Mouse (Mus musculus) thymus, postnatal 10 days (tissue): ENCODE data around the gene Tlk2.
A peak's percentile ranks its signal among the peaks of the same experiment; 100 is the strongest.

Experiments
- DNase-seq, 2 experiments: peaks; one replicate each; pipeline ENCODE4 v3.0.0; 2021; ENCODE audit warnings: low spot score in 2 of 2

The Tlk2 gene

DNA sequence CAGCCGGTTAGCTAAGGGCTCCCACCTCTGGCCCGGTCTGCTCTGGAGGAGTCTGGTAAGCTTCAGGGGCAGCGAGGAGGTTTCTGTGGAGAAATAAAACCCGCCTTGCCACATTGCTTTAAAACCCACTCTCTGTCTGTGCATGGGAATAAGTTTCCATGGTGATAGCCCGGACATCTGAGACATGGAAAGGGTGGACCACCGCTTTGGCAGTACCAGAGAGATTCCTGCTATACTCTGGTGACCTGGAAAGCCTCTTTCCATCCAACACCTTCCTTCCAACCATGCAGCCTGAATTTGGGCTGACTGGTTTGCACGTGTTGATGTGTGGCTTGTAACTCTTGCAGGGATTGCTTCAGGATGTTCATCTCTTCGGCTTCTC is 135.0 kb downstream of the Tlk2 start:
- no peak for DNase-seq

DNA sequence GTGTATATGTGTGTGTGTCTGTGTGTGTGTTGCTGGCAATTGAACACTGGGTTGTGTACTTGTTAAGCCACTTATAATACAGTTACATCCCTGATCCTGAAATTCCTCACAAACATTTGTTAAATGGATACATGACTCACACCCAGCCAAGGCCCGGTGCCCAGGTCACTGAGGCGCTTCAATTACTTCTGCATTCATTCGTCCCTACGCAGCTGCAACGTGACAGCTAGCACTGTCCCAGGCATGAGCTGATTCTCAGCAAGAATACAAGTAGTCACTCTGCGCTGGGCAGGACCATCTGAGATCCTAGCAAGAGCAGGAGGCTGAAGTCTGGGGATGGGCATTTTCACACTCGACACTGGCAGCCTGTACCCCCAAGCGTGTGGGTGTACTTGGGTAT is 136.7 kb downstream of the Tlk2 start:
- DNase-seq = no peak

DNA sequence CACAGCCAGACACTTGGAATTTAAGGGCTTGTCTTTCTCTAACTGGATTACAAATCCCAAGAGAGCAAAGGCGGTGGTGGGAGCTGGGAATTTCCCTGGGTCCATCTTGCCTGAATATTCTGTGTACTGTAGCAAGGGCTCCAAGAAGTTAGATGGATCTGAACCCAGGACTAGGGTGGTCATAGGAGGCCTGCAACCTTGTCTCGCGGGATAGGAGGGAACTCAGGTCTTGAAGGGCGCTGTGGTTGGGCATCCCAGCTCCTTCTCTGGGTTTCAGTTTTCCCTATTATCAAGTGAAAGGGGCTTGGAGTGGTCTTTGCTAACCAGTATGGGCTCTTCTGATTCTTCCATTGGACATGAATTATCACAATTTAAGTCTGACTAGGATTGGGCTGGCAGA is 137.5 kb downstream of the Tlk2 start:
- DNase-seq = no peak

DNA sequence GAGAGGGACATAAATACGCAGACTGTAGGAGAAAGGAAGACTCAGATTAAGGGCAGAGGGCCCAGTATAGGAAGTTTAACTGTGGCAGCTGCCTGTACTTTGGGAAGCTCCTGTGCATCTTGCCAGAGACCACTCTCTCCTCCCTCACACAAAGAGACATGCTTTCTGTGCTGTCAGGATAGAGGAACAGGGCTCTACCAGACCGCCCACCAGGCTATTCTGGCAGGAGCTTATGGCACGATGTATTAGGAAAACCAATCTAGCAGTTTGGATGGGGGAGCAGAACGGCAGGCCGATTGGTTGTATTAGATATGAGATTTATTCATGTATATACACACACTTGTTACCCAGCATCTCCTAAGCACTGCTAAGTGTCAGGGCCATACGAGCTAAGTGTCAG is 139.2 kb downstream of the Tlk2 start:
- DNase-seq = no peak

DNA sequence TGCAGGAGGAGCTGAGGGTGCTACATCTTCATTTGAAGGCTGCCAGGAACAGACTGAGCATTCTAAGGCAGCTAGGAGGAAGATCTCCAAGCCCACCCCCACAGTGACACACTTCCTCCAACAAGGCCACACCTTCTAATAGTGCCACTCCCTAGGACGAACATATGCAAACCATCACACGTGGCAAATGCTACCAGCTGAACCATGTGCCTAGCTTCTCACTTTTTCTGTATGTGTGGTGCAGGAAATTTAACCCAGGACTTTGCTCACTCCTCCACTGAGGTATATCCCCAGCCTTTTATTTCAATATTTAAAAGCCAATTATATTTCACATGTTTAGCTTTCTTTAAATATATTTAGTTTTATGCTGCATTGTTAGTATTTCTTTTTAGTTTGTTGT is 142.5 kb downstream of the Tlk2 start:
- no peak for DNase-seq

DNA sequence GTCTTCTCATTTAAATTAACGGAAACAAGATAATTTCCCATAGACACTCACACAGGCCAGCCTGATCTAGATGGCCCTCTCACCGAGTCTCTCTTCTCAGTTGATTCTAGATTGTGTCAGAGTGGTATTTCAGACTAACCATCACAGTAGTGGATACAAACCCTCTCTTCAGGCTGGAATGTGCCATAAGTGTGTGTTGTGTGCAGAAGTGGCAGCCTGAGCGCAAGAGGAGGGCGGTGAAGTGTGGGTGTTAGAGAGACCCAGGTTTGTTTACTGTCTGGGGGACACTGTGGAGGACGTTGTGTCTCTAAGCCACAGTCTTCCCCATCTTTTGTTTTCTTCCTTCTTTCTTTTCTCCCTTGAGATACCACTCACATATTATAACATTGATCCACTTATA is 144.9 kb downstream of the Tlk2 start:
- DNase-seq = no peak

DNA sequence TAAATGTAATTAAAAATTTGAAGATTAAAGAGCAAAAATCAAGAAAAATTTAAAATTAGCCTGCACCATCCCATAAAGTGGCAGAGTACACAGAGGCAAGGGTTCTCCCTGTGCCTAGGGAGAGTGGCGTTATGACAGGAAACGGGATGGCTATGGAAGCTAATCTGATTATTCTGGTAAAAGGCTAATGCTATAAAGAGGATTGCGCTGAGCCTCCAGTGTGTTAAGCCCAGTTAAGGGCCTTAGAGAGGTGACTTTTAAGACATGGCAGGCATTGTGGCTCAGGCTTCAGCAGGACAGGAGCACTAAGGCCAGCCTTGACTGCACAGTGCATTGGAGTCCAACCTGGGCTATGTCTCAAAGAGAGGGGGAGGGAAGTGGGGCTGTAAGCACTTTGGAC is 148.5 kb downstream of the Tlk2 start:
- DNase-seq = no peak

DNA sequence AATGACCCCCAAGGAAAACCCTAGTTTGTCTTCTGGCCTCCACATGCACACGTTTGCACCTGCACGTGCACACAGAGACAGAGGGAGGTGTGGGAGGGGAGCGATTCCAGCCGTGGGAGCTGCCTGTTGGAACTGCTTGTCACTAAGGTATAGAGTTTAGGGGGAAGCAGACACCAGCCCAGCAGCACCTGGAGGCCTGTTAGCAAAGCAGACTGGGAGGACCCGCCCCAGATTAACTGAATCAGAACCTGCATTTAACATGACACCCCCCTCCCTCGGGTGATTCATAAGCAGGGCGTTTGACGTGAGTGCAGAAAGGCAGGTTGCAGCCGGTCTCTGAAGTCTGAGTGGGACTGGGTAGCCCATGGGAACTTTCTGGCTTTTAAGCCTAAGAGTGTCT is 151.4 kb downstream of the Tlk2 start:
- DNase-seq = no peak

DNA sequence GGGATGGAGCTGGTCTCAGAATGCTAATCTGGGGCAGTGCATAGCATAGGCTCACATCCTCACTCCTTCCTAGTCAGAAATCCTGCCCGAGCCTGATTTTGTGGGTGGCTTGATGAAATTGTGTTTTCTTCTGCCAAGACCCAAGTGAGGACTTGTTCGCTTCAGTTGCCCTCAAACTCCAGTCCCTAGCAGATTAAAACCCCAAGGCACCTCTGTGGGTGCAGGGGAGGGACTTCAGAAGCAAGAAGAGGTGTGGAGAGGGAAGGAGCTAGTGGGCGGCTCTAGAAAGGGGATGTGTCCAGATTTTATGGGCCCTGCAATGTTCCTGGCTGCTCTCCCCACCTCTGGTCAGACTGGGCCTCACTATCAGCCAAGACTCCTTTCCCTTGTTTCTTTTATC is 152.5 kb downstream of the Tlk2 start:
- DNase-seq = no peak

DNA sequence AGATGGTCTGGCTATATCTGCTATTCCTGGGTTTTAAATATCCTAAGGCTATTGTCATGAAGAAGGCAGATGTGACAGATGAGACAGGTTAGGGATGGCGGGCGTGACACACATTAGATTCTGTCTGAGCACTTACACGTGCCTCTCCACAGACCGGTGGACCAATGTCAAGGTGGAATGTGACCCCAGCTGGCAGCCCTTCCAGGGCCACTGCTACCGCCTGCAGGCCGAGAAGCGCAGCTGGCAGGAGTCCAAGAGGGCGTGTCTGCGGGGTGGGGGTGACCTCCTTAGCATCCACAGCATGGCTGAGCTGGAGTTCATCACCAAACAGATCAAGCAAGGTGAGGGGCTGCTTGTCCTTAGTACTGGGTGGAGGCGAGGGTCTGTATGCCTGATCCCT is 153.1 kb downstream of the Tlk2 start:
- no peak for DNase-seq

DNA sequence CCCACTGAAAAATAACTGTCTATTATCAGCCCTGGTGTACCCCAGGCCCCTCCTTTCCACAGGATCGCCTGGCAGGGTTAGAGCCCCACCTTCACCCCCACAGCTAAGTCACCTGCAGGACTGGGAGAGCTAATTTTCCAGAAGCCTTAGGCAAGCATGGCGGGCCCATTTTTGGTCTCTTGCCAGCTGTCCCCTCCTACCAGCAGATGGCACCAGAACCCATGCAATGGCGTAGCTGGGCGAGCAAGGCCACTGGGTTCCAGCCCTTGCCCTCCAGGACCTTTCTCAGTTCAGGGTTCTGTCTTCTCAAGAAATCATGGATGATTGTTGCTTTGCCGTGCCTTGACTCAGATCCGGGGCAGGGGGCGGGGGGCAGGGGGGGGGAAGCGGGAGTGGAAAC is 153.9 kb downstream of the Tlk2 start:
- DNase-seq = peak in 1 of 2 experiments; percentile 33
